Mouse (Mus musculus) CD8-positive naive resting alpha-beta T cell, adult 2 months (primary cell): ENCODE measurements around the gene Tenm3.

ENCODE experiments used
- DNase-seq, 2 experiments: peaks; one replicate each; pipeline ENCODE4 v3.0.0; 2022; ENCODE audit warnings: low read depth in 2 of 2, low spot score in 2 of 2

The Tenm3 gene

GRCm38 (mm10) chr8:48527418-48527817 is 316.3 kb downstream of the Tenm3 start:
- DNase-seq, result no peak

- no peak for DNase-seq
These were observed 321.1 kb downstream of the Tenm3 start for GRCm38 (mm10) chr8:48522536-48523123.

GRCm38 (mm10) chr8:48522004-48522403 is 321.7 kb downstream of the Tenm3 start:
- DNase-seq, result no peak

GRCm38 (mm10) chr8:48517431-48517830 is 326.3 kb downstream of the Tenm3 start:
- no peak for DNase-seq

GRCm38 (mm10) chr8:48514230-48514629 is 329.5 kb downstream of the Tenm3 start:
- no peak for DNase-seq

GRCm38 (mm10) chr8:48513801-48514200 is 329.9 kb downstream of the Tenm3 start:
- no peak for DNase-seq

GRCm38 (mm10) chr8:48511546-48511945 is 332.2 kb downstream of the Tenm3 start:
- DNase-seq, result no peak

- no peak for DNase-seq
These were observed 332.6 kb downstream of the Tenm3 start for GRCm38 (mm10) chr8:48511137-48511536.

- no peak for DNase-seq
These were observed 334.8 kb downstream of the Tenm3 start for GRCm38 (mm10) chr8:48508641-48509599.

- DNase-seq, result no peak
These were observed 335.8 kb downstream of the Tenm3 start for GRCm38 (mm10) chr8:48507719-48508501.

- no peak for DNase-seq
These were observed 351.3 kb downstream of the Tenm3 start for GRCm38 (mm10) chr8:48492491-48492890.

GRCm38 (mm10) chr8:48490635-48491165 is 353.1 kb downstream of the Tenm3 start:
- no peak for DNase-seq

- no peak for DNase-seq
These were observed 353.7 kb downstream of the Tenm3 start for GRCm38 (mm10) chr8:48489936-48490634.

- DNase-seq, result no peak
These were observed 354.3 kb downstream of the Tenm3 start for GRCm38 (mm10) chr8:48489417-48489816.

GRCm38 (mm10) chr8:48488809-48489208 is 354.9 kb downstream of the Tenm3 start:
- no peak for DNase-seq

- DNase-seq, result no peak
These were observed 359.6 kb downstream of the Tenm3 start for GRCm38 (mm10) chr8:48484143-48484542.

GRCm38 (mm10) chr8:48481709-48482671 is 361.8 kb downstream of the Tenm3 start:
- peak in 1 of 2 experiments; percentile 1 for DNase-seq

- no peak for DNase-seq
These were observed 366.3 kb downstream of the Tenm3 start for GRCm38 (mm10) chr8:48477371-48477935.

GRCm38 (mm10) chr8:48476896-48477295 is 366.9 kb downstream of the Tenm3 start:
- no peak for DNase-seq
